Mouse (Mus musculus) kidney, embryonic 16.5 days (tissue): Measurements from ENCODE around the gene Neurl1b. TPM values are rescaled to one million over a fixed set of nuclear protein-coding genes. Genes with fewer than 3 reads are reported as not detected.

Source experiments
- ATAC-seq: fragments of 200-750 bp; cut with Nextera tagmentation; 2 replicates; pipeline ENCODE4 v1.8.0; 2017; ENCODE audit warnings: moderate TSS enrichment; ENCODE audit not compliant: low FRiP score, low TSS enrichment
- H3K27ac ChIP-seq: fragments of 300-500 bp; sonication (generic); 2 replicates; pipeline ENCODE4 v1.5.1; 2014; ENCODE audit warnings: low read length
- H3K27me3 ChIP-seq: fragments of 300-500 bp; sonication (generic); 2 replicates; pipeline ENCODE4 v1.6.1; 2014; ENCODE audit warnings: low read length, control low read depth, mixed read lengths; ENCODE audit not compliant: insufficient read depth
- H3K36me3 ChIP-seq: fragments of 300-500 bp; sonication (generic); 2 replicates; pipeline ENCODE4 v1.6.1; 2014; ENCODE audit warnings: low read length, control low read depth, mixed read lengths; ENCODE audit not compliant: insufficient read depth
- H3K4me1 ChIP-seq: fragments of 300-500 bp; sonication (generic); 2 replicates; pipeline ENCODE4 v1.6.1; 2014; ENCODE audit warnings: low read length, control low read depth, mixed read lengths; ENCODE audit not compliant: insufficient read depth
- H3K4me2 ChIP-seq: fragments of 300-500 bp; sonication (generic); replicated peaks from 2 replicates; pipeline ENCODE4 v1.6.1; 2014; ENCODE audit warnings: low read depth, low read length
- H3K4me3 ChIP-seq: fragments of 300-500 bp; sonication (generic); 2 replicates; pipeline ENCODE4 v1.5.1; 2014; ENCODE audit warnings: mild to moderate bottlenecking, low read length
- H3K9ac ChIP-seq: fragments of 300-500 bp; sonication (generic); replicated peaks from 2 replicates; pipeline ENCODE4 v1.6.1; 2014; ENCODE audit warnings: low read length
- H3K9me3 ChIP-seq: fragments of 300-500 bp; sonication (generic); 2 replicates; pipeline ENCODE4 v1.6.1; 2016; ENCODE audit warnings: low read length, control low read depth
- WGBS: fragments of 180-500 bp; shearing (Covaris S2); extraction: QIAGEN DNeasy Blood & Tissue Kit; methylation state at CpG from one replicate; pipeline ENCODE4 v1.1.7; 2014; 5-methylcytosine and 5-hydroxymethylcytosine counted together
- polyA plus RNA-seq: library from polyadenylated mRNA; unstranded; fragments of >200 nt; fragmentation: Nextera tagmentation; extraction: Ambion mirVana; gene quantifications from 2 replicates; pipeline ENCODE4 v1.2.1, GENCODE M21; 2015

Gene Neurl1b
- polyA plus RNA-seq, 1 experiment from 2014 or later, result 2.4 TPM

DNA sequence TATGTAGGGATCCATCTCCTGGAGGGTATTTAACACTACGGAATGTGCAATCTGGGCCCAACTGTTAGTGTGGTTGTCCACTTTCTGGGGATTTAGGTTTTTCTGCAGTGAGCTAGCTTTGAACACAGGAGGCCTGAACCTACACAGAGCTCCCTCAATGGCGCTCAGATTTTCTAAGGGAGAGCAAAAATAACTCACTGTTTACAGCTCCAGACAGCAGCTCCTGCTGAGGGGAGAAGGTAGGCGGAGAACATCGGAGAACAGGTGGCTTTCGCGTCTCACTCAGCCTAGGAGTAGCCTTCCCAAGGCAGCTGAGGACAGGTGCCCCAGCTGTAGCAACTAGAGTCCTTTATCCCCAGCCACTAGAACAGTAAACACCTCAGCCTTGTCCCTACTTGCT is 27.6 kb downstream of the Neurl1b start:
- no peak for ATAC-seq
- Histone ChIP-seq H3K27ac (no peak overlapping the region), H3K36me3 (peaks cover 28% of the 10 kb centered on the region), H3K4me3 (no peak overlapping the region), H3K27me3 (peaks cover 21% of the 10 kb centered on the region), H3K4me2 (no peak overlapping the region), H3K9me3 (no peaks in the 10 kb centered on the region), H3K9ac (no peak overlapping the region), H3K4me1 (peaks cover 7% of the 10 kb centered on the region)
- 88% methylated on average over 6 of the region's 6 CpGs for WGBS

DNA sequence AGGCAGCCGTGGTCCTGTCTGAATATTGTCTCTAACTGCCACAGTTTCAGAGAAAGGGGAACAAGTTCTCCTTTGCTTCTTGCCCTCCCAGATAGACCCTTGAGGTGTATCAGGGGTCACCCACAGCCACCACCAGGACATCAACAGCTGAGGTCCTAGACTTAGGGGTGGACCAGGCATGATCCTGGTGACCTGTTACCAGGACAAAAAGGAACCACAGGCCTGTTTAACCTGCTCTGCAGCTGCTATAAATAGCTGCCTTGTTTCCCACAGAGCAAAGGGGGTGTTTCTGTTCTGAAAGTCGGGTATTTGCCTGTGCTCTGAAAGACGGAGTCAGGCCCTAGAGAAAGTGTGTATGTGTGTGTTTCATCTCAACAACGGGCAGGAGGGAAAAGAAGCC is 29.2 kb downstream of the Neurl1b start:
- no peak overlapping the region for H3K4me2 ChIP-seq
- peaks cover 4% of the 10 kb centered on the region for H3K4me1 ChIP-seq
- WGBS, result 74% methylated on average over 4 of the region's 4 CpGs
- no peaks in the 10 kb centered on the region for H3K9me3 ChIP-seq
- 0 out of 2 replicates have a peak overlapping the region, but pooled peaks have one; percentile 8 for H3K27ac ChIP-seq
- peaks cover 31% of the 10 kb centered on the region for H3K36me3 ChIP-seq
- H3K27me3 ChIP-seq, result peaks cover 9% of the 10 kb centered on the region
- no peak for ATAC-seq
- no peak overlapping the region for H3K4me3 ChIP-seq
- no peak overlapping the region; the same call in 1 of the 2 replicates for H3K9ac ChIP-seq

- ATAC-seq, result no peak
- no peak overlapping the region for H3K4me2 ChIP-seq
- no peaks in the 10 kb centered on the region for H3K27me3 ChIP-seq
- no peaks in the 10 kb centered on the region for H3K9me3 ChIP-seq
- no peak overlapping the region for H3K4me3 ChIP-seq
- 70% methylated on average over 3 of the region's 3 CpGs for WGBS
- H3K9ac ChIP-seq, result no peak overlapping the region
- peaks cover 12% of the 10 kb centered on the region for H3K4me1 ChIP-seq
- H3K27ac ChIP-seq, result no peak overlapping the region
- peaks cover 10% of the 10 kb centered on the region; the same call in 1 of the 2 replicates for H3K36me3 ChIP-seq
Observed at GRCm38 (mm10) chr17:26449472-26449871, 34.8 kb downstream of the Neurl1b start.

DNA sequence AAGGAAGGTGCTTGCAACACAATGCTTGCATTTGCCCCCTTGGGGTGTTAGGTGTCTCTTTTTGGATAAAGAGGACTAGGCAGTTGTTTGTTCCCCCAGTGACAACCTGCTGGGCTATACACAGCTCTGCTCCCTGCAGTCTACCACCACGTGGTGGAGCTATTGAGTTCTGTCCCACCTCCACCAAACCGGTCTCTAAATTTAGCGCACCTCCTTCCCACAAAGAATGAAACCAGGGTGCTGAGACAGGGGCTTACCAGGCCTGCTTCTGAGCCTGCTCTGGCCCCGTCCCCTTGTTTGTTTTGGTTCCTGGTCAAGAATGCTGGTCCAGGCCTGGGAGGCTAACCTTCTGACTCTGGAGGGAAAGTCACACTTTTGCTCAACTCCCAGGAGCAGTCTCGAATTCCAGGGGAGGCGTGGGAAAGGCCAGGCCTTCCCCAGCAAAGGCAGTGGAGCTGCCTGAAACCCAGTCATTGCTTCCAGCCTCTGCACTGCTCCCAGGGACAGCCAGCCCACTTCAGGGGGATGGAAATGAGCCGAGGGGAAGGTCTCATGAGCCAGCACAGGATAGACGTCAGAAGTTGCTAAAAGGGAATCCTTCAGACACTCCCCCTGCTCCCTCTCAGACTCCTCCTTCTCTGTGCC is 37.1 kb downstream of the Neurl1b start:
- WGBS, result 15% methylated on average over 8 of the region's 8 CpGs
- H3K4me3 ChIP-seq, result no peak overlapping the region
- peak overlapping the region; percentile 61 for H3K27ac ChIP-seq
- H3K36me3 ChIP-seq, result peaks cover 6% of the 10 kb centered on the region; the same call in 1 of the 2 replicates
- no peaks in the 10 kb centered on the region for H3K9me3 ChIP-seq
- H3K9ac ChIP-seq, result peak overlapping the region; percentile 19; the same call in 1 of the 2 replicates
- peaks cover 12% of the 10 kb centered on the region for H3K4me1 ChIP-seq
- ATAC-seq, result peak; percentile 86
- H3K27me3 ChIP-seq, result no peaks in the 10 kb centered on the region
- 0 out of 2 replicates have a peak overlapping the region, but pooled peaks have one; percentile 14 for H3K4me2 ChIP-seq

- 48% methylated on average over 5 of the region's 5 CpGs for WGBS
- H3K4me1 ChIP-seq, result peaks cover 12% of the 10 kb centered on the region
- ATAC-seq, result peak; percentile 11
- H3K9ac ChIP-seq, result 0 out of 2 replicates have a peak overlapping the region, but pooled peaks have one; percentile 19
- H3K36me3 ChIP-seq, result peaks cover 2% of the 10 kb centered on the region; the same call in 1 of the 2 replicates
- no peak overlapping the region for H3K4me2 ChIP-seq
- H3K9me3 ChIP-seq, result no peaks in the 10 kb centered on the region
- peak overlapping the region; percentile 61 for H3K27ac ChIP-seq
- H3K4me3 ChIP-seq, result no peak overlapping the region
- H3K27me3 ChIP-seq, result no peaks in the 10 kb centered on the region
Observed at GRCm38 (mm10) chr17:26452371-26452972, 37.8 kb downstream of the Neurl1b start.

- no peak overlapping the region for H3K4me3 ChIP-seq
- no peak overlapping the region for H3K4me2 ChIP-seq
- no peaks in the 10 kb centered on the region for H3K27me3 ChIP-seq
- H3K9me3 ChIP-seq, result no peaks in the 10 kb centered on the region
- H3K27ac ChIP-seq, result peak overlapping the region; percentile 29
- peaks cover 7% of the 10 kb centered on the region; the same call in 1 of the 2 replicates for H3K4me1 ChIP-seq
- peak; percentile 78; the same call in 1 of the 2 replicates for ATAC-seq
- H3K9ac ChIP-seq, result no peak overlapping the region
- H3K36me3 ChIP-seq, result no peaks in the 10 kb centered on the region
Observed at GRCm38 (mm10) chr17:26457506-26457905, 42.9 kb downstream of the Neurl1b start.

DNA sequence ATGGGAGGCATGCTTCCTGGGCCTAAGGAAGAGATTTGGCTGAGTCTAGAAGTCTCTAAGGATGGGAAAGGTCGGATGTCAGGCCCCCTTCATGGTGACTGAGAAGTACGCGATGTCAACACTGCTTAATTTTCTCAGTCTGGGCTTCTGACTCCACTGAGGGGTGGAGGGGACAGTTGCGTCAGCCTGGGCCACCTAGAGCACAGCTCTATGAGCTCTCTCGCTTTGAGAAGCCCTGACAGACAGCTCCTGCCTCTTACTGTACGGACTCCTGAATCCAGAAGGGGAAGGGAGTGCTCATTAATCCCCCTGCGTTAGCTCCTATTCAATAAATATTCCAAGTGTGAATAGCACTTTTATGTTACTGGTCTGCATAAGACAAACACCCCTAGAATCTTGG is 43.4 kb downstream of the Neurl1b start:
- Histone ChIP-seq H3K9ac (no peak overlapping the region), H3K4me2 (no peak overlapping the region), H3K27me3 (no peaks in the 10 kb centered on the region), H3K36me3 (no peaks in the 10 kb centered on the region), H3K4me3 (no peak overlapping the region), H3K27ac (peak overlapping the region; percentile 29; the same call in 1 of the 2 replicates), H3K9me3 (no peaks in the 10 kb centered on the region), H3K4me1 (peaks cover 10% of the 10 kb centered on the region; the same call in 1 of the 2 replicates)
- 62% methylated on average over 7 of the region's 7 CpGs for WGBS
- ATAC-seq, result 0 out of 2 replicates have a peak, but pooled peaks have one; percentile 20

- Histone ChIP-seq H3K27ac (no peak overlapping the region), H3K4me3 (no peak overlapping the region), H3K9ac (no peak overlapping the region), H3K9me3 (no peaks in the 10 kb centered on the region), H3K4me2 (no peak overlapping the region), H3K4me1 (peaks cover 11% of the 10 kb centered on the region), H3K36me3 (no peaks in the 10 kb centered on the region), H3K27me3 (no peaks in the 10 kb centered on the region)
- 22% methylated on average over 12 of the region's 12 CpGs for WGBS
- ATAC-seq, result no peak
Observed at GRCm38 (mm10) chr17:26462634-26463170, 48.1 kb downstream of the Neurl1b start.

DNA sequence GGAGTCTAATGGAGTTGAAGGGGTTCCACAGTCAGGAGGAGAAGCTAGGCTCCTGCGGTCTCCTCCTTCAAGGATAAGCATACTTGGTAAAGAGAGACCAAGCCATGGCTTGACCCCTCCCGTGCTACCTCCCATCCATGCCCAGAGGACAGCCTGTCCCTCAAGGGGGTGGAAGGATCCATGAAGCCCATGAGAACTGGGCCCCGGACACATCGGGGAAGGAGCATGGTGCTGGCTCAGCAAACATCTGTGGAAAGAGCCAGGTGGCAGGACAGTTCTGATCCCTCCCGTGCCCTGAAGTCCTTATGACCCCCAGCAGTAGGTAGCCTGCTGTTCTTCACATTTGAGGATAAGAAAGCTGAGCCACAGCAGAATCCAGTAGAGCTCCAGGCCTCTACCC is 48.8 kb downstream of the Neurl1b start:
- Histone ChIP-seq H3K27me3 (no peaks in the 10 kb centered on the region), H3K9me3 (no peaks in the 10 kb centered on the region), H3K36me3 (no peaks in the 10 kb centered on the region), H3K4me3 (no peak overlapping the region), H3K4me2 (no peak overlapping the region), H3K4me1 (peaks cover 7% of the 10 kb centered on the region; the same call in 1 of the 2 replicates), H3K27ac (no peak overlapping the region), H3K9ac (no peak overlapping the region)
- ATAC-seq, result no peak
- WGBS, result 87% methylated on average over 5 of the region's 5 CpGs
